Mouse (Mus musculus) common myeloid progenitor, adult 5-6 weeks (primary cell): ENCODE data around the gene Timm50. TPM values are rescaled to one million over a fixed set of nuclear protein-coding genes. Genes with fewer than 3 reads are reported as not detected.

Source experiments
- ATAC-seq: replicated peaks from 2 replicates; pipeline ENCODE4 v1.8.0; 2016; ENCODE audit warnings: low read depth, mild to moderate bottlenecking, moderate TSS enrichment, inconsistent platforms; ENCODE audit not compliant: poor library complexity, severe bottlenecking
- total RNA-seq: library from RNA; stranded (forward); fragments of 200-1000, 187-1606 nt; gene quantifications from 2 replicates; pipeline ENCODE4 v1.2.3, GENCODE M21; 2017

The Timm50 gene
- total RNA-seq: 49.6 and 63.8 TPM in 2 replicates

GRCm38 (mm10) chr7:28311926-28312543, at the start of gene Timm50:
Gene Timm50, minus strand, starts transcription at chr7:28312072.
- peak; percentile 100 for ATAC-seq

GRCm38 (mm10) chr7:28360291-28360690, 48.4 kb upstream of the Timm50 start:
- ATAC-seq: no peak

- ATAC-seq: no peak
Measured at GRCm38 (mm10) chr7:28359854-28360253, 48.0 kb upstream of the Timm50 start.

- no peak for ATAC-seq
Measured at GRCm38 (mm10) chr7:28358431-28358830, 46.6 kb upstream of the Timm50 start.

GRCm38 (mm10) chr7:28357984-28358383, 46.1 kb upstream of the Timm50 start:
- ATAC-seq: no peak

- no peak for ATAC-seq
Measured at GRCm38 (mm10) chr7:28356981-28357380, 45.1 kb upstream of the Timm50 start.

GRCm38 (mm10) chr7:28355221-28355620, 43.3 kb upstream of the Timm50 start:
- no peak for ATAC-seq

GRCm38 (mm10) chr7:28354596-28354995, 42.7 kb upstream of the Timm50 start:
- ATAC-seq: no peak

GRCm38 (mm10) chr7:28354113-28354581, 42.3 kb upstream of the Timm50 start:
- ATAC-seq: no peak

GRCm38 (mm10) chr7:28353267-28353666, 41.4 kb upstream of the Timm50 start:
- no peak for ATAC-seq

- ATAC-seq: no peak
Measured at GRCm38 (mm10) chr7:28351676-28352191, 39.9 kb upstream of the Timm50 start.

- ATAC-seq: peak; percentile 96
Measured at GRCm38 (mm10) chr7:28350155-28350883, 38.4 kb upstream of the Timm50 start, which contains the start of gene Rps16. Gene Rps16, plus strand, starts transcription at chr7:28350652.

GRCm38 (mm10) chr7:28348601-28349000, 36.7 kb upstream of the Timm50 start:
- no peak for ATAC-seq

GRCm38 (mm10) chr7:28347746-28348145, 35.9 kb upstream of the Timm50 start:
- no peak for ATAC-seq

- peak; percentile 79 for ATAC-seq
Measured at GRCm38 (mm10) chr7:28344637-28345036, 32.8 kb upstream of the Timm50 start.

- ATAC-seq: no peak
Measured at GRCm38 (mm10) chr7:28341381-28341780, 29.5 kb upstream of the Timm50 start.

GRCm38 (mm10) chr7:28339213-28339917, 27.5 kb upstream of the Timm50 start:
- peak; percentile 76 for ATAC-seq

GRCm38 (mm10) chr7:28338108-28338998, 26.5 kb upstream of the Timm50 start, which contains the start of gene Supt5:
Gene Supt5, minus strand, starts transcription at chr7:28338746.
- ATAC-seq: peak; percentile 93

- ATAC-seq: no peak
Measured at GRCm38 (mm10) chr7:28335471-28335870, 23.6 kb upstream of the Timm50 start.

GRCm38 (mm10) chr7:28334534-28334933, 22.7 kb upstream of the Timm50 start:
- ATAC-seq: no peak
